ENCODE assay signal across 8 mouse cellular contexts in the genomic region with DNA sequence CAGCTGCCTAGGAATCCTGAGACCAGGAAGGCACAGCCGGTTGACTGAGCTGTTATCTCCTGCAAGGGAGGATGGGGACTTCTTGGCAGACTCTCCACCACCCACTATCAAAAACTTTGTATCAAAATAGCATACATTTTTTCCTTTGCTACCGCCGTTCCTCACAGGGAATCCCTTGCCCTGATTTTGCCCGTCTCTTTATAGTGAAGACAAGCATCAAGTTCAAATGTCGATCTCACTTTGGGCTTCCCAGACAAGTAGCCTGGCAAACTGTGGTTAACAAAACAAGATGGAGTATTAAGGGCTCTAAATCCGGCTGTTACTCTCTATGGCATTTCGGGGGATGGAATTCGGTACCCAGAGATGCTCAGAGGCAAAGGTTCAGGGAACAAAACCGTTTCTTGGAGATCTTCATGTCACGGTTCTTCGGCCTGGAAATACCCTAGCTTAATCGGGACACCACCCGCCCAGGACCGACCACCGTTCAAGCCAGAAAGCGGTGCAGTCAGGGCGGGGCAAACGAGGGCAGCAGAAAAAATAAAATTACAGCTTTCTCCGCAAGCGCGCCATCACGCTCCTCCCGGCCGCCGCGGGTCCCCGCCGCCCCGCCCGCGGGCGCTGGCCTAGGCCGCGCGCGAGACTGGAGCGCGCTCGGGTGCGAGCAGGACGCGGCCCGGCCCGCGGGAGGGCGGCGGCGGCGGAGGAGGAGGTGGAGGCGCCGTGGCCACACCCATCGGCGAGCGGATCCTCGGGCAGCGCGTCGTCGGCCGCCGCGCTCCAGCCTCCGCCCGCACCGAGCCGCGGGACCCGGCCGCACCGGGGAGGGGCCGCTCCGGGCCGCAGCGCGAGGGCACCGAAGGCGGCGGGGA. TPM values are rescaled to one million over a fixed set of nuclear protein-coding genes. Genes with fewer than 3 reads are reported as not detected.
A peak's percentile ranks its signal among the peaks of the same experiment; 100 is the strongest.
DNase-seq lines count a peak whose midpoint lies in the region; ATAC-seq and TF ChIP-seq lines count a peak whose summit lies in the region.

TSS of gene Arl8a (plus strand) at position 748 of the 869 bp plus-strand sequence.

- H3K4me3 ChIP-seq in forebrain, embryonic 11.5 days (ENCODE audit: low read depth, low read length) = peak within 1 kb of the TSS; percentile 93
- H3K4me3 ChIP-seq in heart, embryonic 15.5 days = peak within 1 kb of the TSS; percentile 66
- H3K4me3 ChIP-seq in liver, embryonic 16.5 days (ENCODE audit: low read depth, low read length) = peak within 1 kb of the TSS; percentile 80
- H3K4me3 ChIP-seq in neural tube, embryonic 12.5 days = peak within 1 kb of the TSS; percentile 92
- H3K4me3 ChIP-seq in stomach, postnatal 0 days (ENCODE audit: low read depth, low read length) = peak within 1 kb of the TSS; percentile 98

- no peaks in the 10 kb centered on the region for H3K9me3 ChIP-seq in forebrain, embryonic 11.5 days (ENCODE audit: control insufficient read depth, low read length)
- no peaks in the 10 kb centered on the region for H3K9me3 ChIP-seq in heart, embryonic 15.5 days (replicated peaks)
- no peaks in the 10 kb centered on the region for H3K9me3 ChIP-seq in liver, embryonic 16.5 days (replicated peaks; ENCODE audit: control insufficient read depth, low read length)
- H3K9me3 ChIP-seq in neural tube, embryonic 12.5 days = no peaks in the 10 kb centered on the region
- no peaks in the 10 kb centered on the region for H3K9me3 ChIP-seq in stomach, postnatal 0 days (ENCODE audit: control insufficient read depth, low read length)

- H3K36me3 ChIP-seq in forebrain, embryonic 11.5 days (ENCODE audit: control insufficient read depth, insufficient read depth, low read length) = no peaks in the 10 kb centered on the region
- H3K36me3 ChIP-seq in heart, embryonic 15.5 days = no peaks in the 10 kb centered on the region
- no peaks in the 10 kb centered on the region for H3K36me3 ChIP-seq in liver, embryonic 16.5 days (ENCODE audit: control insufficient read depth, insufficient read depth)
- H3K36me3 ChIP-seq in neural tube, embryonic 12.5 days = no peaks in the 10 kb centered on the region; the same call in 1 of the 2 replicates
- no peaks in the 10 kb centered on the region for H3K36me3 ChIP-seq in stomach, postnatal 0 days (ENCODE audit: control insufficient read depth, insufficient read depth, low read length)

- ATAC-seq in CD4-positive, CD25-positive, alpha-beta regulatory T cell, adult 4 months = peak; percentile 75
- ATAC-seq in forebrain, embryonic 11.5 days (replicated peaks; ENCODE audit: low FRiP score) = peak; percentile 87
- peak; percentile 82 for ATAC-seq in heart, embryonic 15.5 days (replicated peaks; ENCODE audit: insufficient number of reproducible peaks, insufficient read depth, low FRiP score, low read depth)
- peak; percentile 93 for ATAC-seq in liver, embryonic 16.5 days (ENCODE audit: low read depth)
- ATAC-seq in neural tube, embryonic 12.5 days (ENCODE audit: low FRiP score, low read depth) = peak; percentile 72
- ATAC-seq in stomach, postnatal 0 days (ENCODE audit: low FRiP score, low TSS enrichment) = peak; percentile 86

- TF ChIP-seq EP300 in stomach, postnatal 0 days (optimal IDR thresholded peaks at IDR 0.05) = no peak

- under 1% methylated on average over 67 of the region's 78 CpGs for WGBS in forebrain, embryonic 11.5 days
- under 1% methylated on average over 56 of the region's 78 CpGs for WGBS in heart, embryonic 15.5 days
- 1% methylated on average over 74 of the region's 78 CpGs for WGBS in liver, embryonic 16.5 days (ENCODE audit: insufficient replicate concordance)
- under 1% methylated on average over 68 of the region's 78 CpGs for WGBS in neural tube, embryonic 12.5 days
- WGBS in stomach, postnatal 0 days = under 1% methylated on average over 65 of the region's 78 CpGs

- peak within 1 kb of the TSS; percentile 74 for H3K27ac ChIP-seq in forebrain, embryonic 11.5 days (ENCODE audit: low read depth, low read length)
- peak within 1 kb of the TSS; percentile 78 for H3K27ac ChIP-seq in heart, embryonic 15.5 days
- H3K27ac ChIP-seq in liver, embryonic 16.5 days (ENCODE audit: low read length) = peak within 1 kb of the TSS; percentile 75
- peak within 1 kb of the TSS; percentile 78 for H3K27ac ChIP-seq in neural tube, embryonic 12.5 days
- H3K27ac ChIP-seq in stomach, postnatal 0 days (replicated peaks) = peak within 1 kb of the TSS; percentile 95

- H3K4me1 ChIP-seq in forebrain, embryonic 11.5 days (replicated peaks; ENCODE audit: control insufficient read depth, insufficient read depth, low read length) = peaks cover 7% of the 10 kb centered on the region; the same call in 1 of the 2 replicates
- H3K4me1 ChIP-seq in heart, embryonic 15.5 days (replicated peaks) = peaks cover 22% of the 10 kb centered on the region
- peaks cover 15% of the 10 kb centered on the region for H3K4me1 ChIP-seq in liver, embryonic 16.5 days (ENCODE audit: control insufficient read depth, low read depth, low read length)
- peaks cover 16% of the 10 kb centered on the region for H3K4me1 ChIP-seq in neural tube, embryonic 12.5 days
- no peaks in the 10 kb centered on the region; the same call in 1 of the 2 replicates for H3K4me1 ChIP-seq in stomach, postnatal 0 days (replicated peaks; ENCODE audit: control insufficient read depth, insufficient read depth)

- TF ChIP-seq CTCF in stomach, postnatal 0 days (IDR thresholded peaks at IDR 0.05; ENCODE audit: low read depth) = no peak

- H3K9ac ChIP-seq in forebrain, embryonic 11.5 days (ENCODE audit: low read length) = peak within 1 kb of the TSS; percentile 95
- peak within 1 kb of the TSS; percentile 84 for H3K9ac ChIP-seq in heart, embryonic 15.5 days
- peak within 1 kb of the TSS; percentile 86 for H3K9ac ChIP-seq in liver, embryonic 16.5 days (ENCODE audit: low read depth, low read length)
- H3K9ac ChIP-seq in neural tube, embryonic 12.5 days = peak within 1 kb of the TSS; percentile 91
- peak within 1 kb of the TSS; percentile 95 for H3K9ac ChIP-seq in stomach, postnatal 0 days (ENCODE audit: low read length)

- DNase-seq in c-Kit-negative CD71-positive TER-119-positive erythroid progenitor cells, embryonic 14.5 days (ENCODE audit: low read depth, low spot score) = peak; percentile 61
- peak; percentile 91 for DNase-seq in forebrain, embryonic 11.5 days (ENCODE audit: low spot score)
- DNase-seq in kidney, postnatal 25 days = peak; percentile 86 to 94
- peak; percentile 88 for DNase-seq in stomach, postnatal 0 days (ENCODE audit: low spot score)

- H3K4me2 ChIP-seq in forebrain, embryonic 11.5 days (ENCODE audit: low read depth, low read length, severe bottlenecking) = peak within 1 kb of the TSS; percentile 86
- peak within 1 kb of the TSS; percentile 88 for H3K4me2 ChIP-seq in heart, embryonic 15.5 days
- peak within 1 kb of the TSS; percentile 100 for H3K4me2 ChIP-seq in liver, embryonic 16.5 days (ENCODE audit: low read depth, low read length)
- H3K4me2 ChIP-seq in neural tube, embryonic 12.5 days (replicated peaks) = peak within 1 kb of the TSS; percentile 82
- H3K4me2 ChIP-seq in stomach, postnatal 0 days (replicated peaks; ENCODE audit: low read depth) = peak within 1 kb of the TSS; percentile 81

- no peaks in the 10 kb centered on the region for H3K27me3 ChIP-seq in forebrain, embryonic 11.5 days (ENCODE audit: control insufficient read depth, insufficient read depth, low read length)
- H3K27me3 ChIP-seq in heart, embryonic 15.5 days = peaks cover 36% of the 10 kb centered on the region
- H3K27me3 ChIP-seq in liver, embryonic 16.5 days (ENCODE audit: control insufficient read depth, insufficient read depth, low read depth, low read length) = no peaks in the 10 kb centered on the region
- peaks cover 10% of the 10 kb centered on the region; the same call in 1 of the 2 replicates for H3K27me3 ChIP-seq in neural tube, embryonic 12.5 days (replicated peaks)
- no peaks in the 10 kb centered on the region for H3K27me3 ChIP-seq in stomach, postnatal 0 days (ENCODE audit: control insufficient read depth, insufficient read depth, low read length)

RNA-seq across cellular contexts. Expression of gene Arl8a, which starts in this region (rescaled TPM):
- polyA plus RNA-seq in CD4-positive, CD25-positive, alpha-beta regulatory T cell, adult 4 months (2017; shearing (Covaris generic)) = 10 to 100 TPM; 11.5 to 13.8 TPM
- polyA plus RNA-seq in forebrain, embryonic 11.5 days (2014; fragmentation: Nextera tagmentation; extraction: Ambion mirVana) = 67.9 and 73.5 TPM in 2 replicates
- 34.0 and 45.6 TPM in 2 replicates for polyA plus RNA-seq in heart, embryonic 15.5 days (2015; fragmentation: Nextera tagmentation; extraction: Ambion mirVana)
- 7.8 and 9.9 TPM in 2 replicates for polyA plus RNA-seq in liver, embryonic 16.5 days (2015; fragmentation: Nextera tagmentation; extraction: Ambion mirVana)
- 185 and 197 TPM in 2 replicates for polyA plus RNA-seq in neural tube, embryonic 12.5 days (2016; fragmentation: Nextera tagmentation; extraction: Ambion mirVana)
- polyA plus RNA-seq in stomach, postnatal 0 days (2015; fragmentation: Nextera tagmentation; extraction: Ambion mirVana) = 42.2 and 43.9 TPM in 2 replicates

Comparison
In these comparisons a context has a peak if more than half of its experiments do, and no peak if none do; other contexts are left out.
1. Peak in every context shown above with its lines: DNase-seq, ATAC-seq, H3K4me3 ChIP-seq and H3K27ac ChIP-seq.